Mouse (Mus musculus): ENCODE data around the gene Plk3. TPM values are rescaled to one million over a fixed set of nuclear protein-coding genes. Genes with fewer than 3 reads are reported as not detected.
A peak's percentile ranks its signal among the peaks of the same experiment; 100 is the strongest.
"Not testable (repeated sequence)": the region's sequence is repeated elsewhere in the genome, so short reads cannot be mapped to it uniquely, and the experiment has no call there.

The Plk3 gene
- polyA plus RNA-seq (2015; fragmentation: Nextera tagmentation; extraction: Ambion mirVana) = 3.6 and 3.7 TPM in 2 replicates

- Histone ChIP-seq H3K27ac (peak within 1 kb of the TSS; percentile 42), H3K27me3 (replicated peaks) (peaks cover 10% of the 10 kb centered on the region; the same call in 1 of the 2 replicates), H3K4me1 (replicated peaks) (peaks cover 20% of the 10 kb centered on the region), H3K4me3 (replicated peaks) (peak within 1 kb of the TSS; percentile 81), H3K4me2 (replicated peaks) (peak within 1 kb of the TSS; percentile 96), H3K9ac (peak within 1 kb of the TSS; percentile 85), H3K9me3 (no peaks in the 10 kb centered on the region), H3K36me3 (peaks cover 5% of the 10 kb centered on the region; the same call in 1 of the 2 replicates)
- WGBS = 1% methylated on average over 48 of the region's 48 CpGs
- ATAC-seq = peak; percentile 87
These were observed at the start of gene Plk3 for GRCm38 (mm10) chr4:117133817-117134600. Gene Plk3, minus strand, starts transcription at chr4:117133963.

- ATAC-seq = peak; percentile 73
These were observed 49.0 kb upstream of the Plk3 start for GRCm38 (mm10) chr4:117182759-117183096.

GRCm38 (mm10) chr4:117181863-117182758 is 48.3 kb upstream of the Plk3 start, which contains the start of gene Kif2c:
Gene Kif2c, minus strand, starts transcription at chr4:117182639.
- ATAC-seq = peak; percentile 99
- WGBS = under 1% methylated on average over 42 of the region's 42 CpGs
- H3K4me1 ChIP-seq (replicated peaks) = peaks cover 3% of the 10 kb centered on the region; the same call in 1 of the 2 replicates

More at GRCm38 (mm10) chr4:117182759-117183096, 49.0 kb upstream of the Plk3 start:
- peaks cover 13% of the 10 kb centered on the region for H3K36me3 ChIP-seq
- not testable (repeated sequence) for H3K9ac ChIP-seq; H3K4me1 ChIP-seq (replicated peaks); H3K9me3 ChIP-seq; H3K27me3 ChIP-seq (replicated peaks); H3K27ac ChIP-seq
- peak overlapping the region; percentile 52 for H3K4me2 ChIP-seq (replicated peaks)
- 10% methylated on average over 9 of the region's 9 CpGs for WGBS
- H3K4me3 ChIP-seq (replicated peaks) = peak overlapping the region; percentile 69

GRCm38 (mm10) chr4:117169936-117170335 is 36.2 kb upstream of the Plk3 start:
- ATAC-seq = no peak
- H3K9ac ChIP-seq = no peak overlapping the region

More at GRCm38 (mm10) chr4:117181863-117182758, 48.3 kb upstream of the Plk3 start, which contains the start of gene Kif2c:
- Histone ChIP-seq H3K4me2 (replicated peaks) (peak within 1 kb of the TSS; percentile 79), H3K4me3 (replicated peaks) (peak within 1 kb of the TSS; percentile 69), H3K36me3 (peaks cover 19% of the 10 kb centered on the region), H3K27me3 (replicated peaks) (no peaks in the 10 kb centered on the region), H3K9ac (peak within 1 kb of the TSS; percentile 54), H3K27ac (peak within 1 kb of the TSS; percentile 70), H3K9me3 (no peaks in the 10 kb centered on the region)

GRCm38 (mm10) chr4:117161183-117161582 is 27.4 kb upstream of the Plk3 start:
- Histone ChIP-seq H3K4me1 (replicated peaks) (no peaks in the 10 kb centered on the region), H3K27me3 (replicated peaks) (no peaks in the 10 kb centered on the region), H3K4me2 (replicated peaks) (no peak overlapping the region), H3K4me3 (replicated peaks) (no peak overlapping the region), H3K36me3 (peaks cover 52% of the 10 kb centered on the region), H3K9ac (no peak overlapping the region), H3K9me3 (no peaks in the 10 kb centered on the region), H3K27ac (no peak overlapping the region)
- no peak for ATAC-seq
- 68% methylated on average over 4 of the region's 4 CpGs for WGBS

More at GRCm38 (mm10) chr4:117169936-117170335, 36.2 kb upstream of the Plk3 start:
- Histone ChIP-seq H3K4me1 (replicated peaks) (no peaks in the 10 kb centered on the region), H3K36me3 (peaks cover 65% of the 10 kb centered on the region), H3K27me3 (replicated peaks) (no peaks in the 10 kb centered on the region), H3K27ac (no peak overlapping the region), H3K4me3 (replicated peaks) (no peak overlapping the region), H3K9me3 (no peaks in the 10 kb centered on the region), H3K4me2 (replicated peaks) (no peak overlapping the region)
- WGBS = 75% methylated on average over 5 of the region's 5 CpGs

GRCm38 (mm10) chr4:117159666-117160065 is 25.9 kb upstream of the Plk3 start:
- Histone ChIP-seq H3K4me2 (replicated peaks) (no peak overlapping the region), H3K27ac (no peak overlapping the region), H3K4me1 (replicated peaks) (no peaks in the 10 kb centered on the region), H3K9ac (no peak overlapping the region), H3K27me3 (replicated peaks) (no peaks in the 10 kb centered on the region), H3K4me3 (replicated peaks) (no peak overlapping the region), H3K9me3 (no peaks in the 10 kb centered on the region), H3K36me3 (peaks cover 39% of the 10 kb centered on the region)
- no peak for ATAC-seq
- 78% methylated on average over 10 of the region's 10 CpGs for WGBS

GRCm38 (mm10) chr4:117156372-117156771 is 22.6 kb upstream of the Plk3 start:
- Histone ChIP-seq H3K4me1 (replicated peaks) (peaks cover 12% of the 10 kb centered on the region), H3K27ac (no peak overlapping the region), H3K36me3 (peaks cover 36% of the 10 kb centered on the region), H3K4me2 (replicated peaks) (peak overlapping the region; percentile 73), H3K9ac (0 out of 2 replicates have a peak overlapping the region, but pooled peaks have one; percentile 41), H3K4me3 (replicated peaks) (peak overlapping the region; percentile 61), H3K9me3 (no peaks in the 10 kb centered on the region), H3K27me3 (replicated peaks) (no peaks in the 10 kb centered on the region)
- 26% methylated on average over 6 of the region's 6 CpGs for WGBS
- no peak for ATAC-seq

- H3K4me3 ChIP-seq (replicated peaks) = peak within 1 kb of the TSS; percentile 61
- H3K9ac ChIP-seq = peak within 1 kb of the TSS; percentile 92
- WGBS = under 1% methylated on average over 51 of the region's 52 CpGs
- no peaks in the 10 kb centered on the region for H3K9me3 ChIP-seq
- H3K4me1 ChIP-seq (replicated peaks) = peaks cover 12% of the 10 kb centered on the region
- peaks cover 36% of the 10 kb centered on the region for H3K36me3 ChIP-seq
- H3K4me2 ChIP-seq (replicated peaks) = peak within 1 kb of the TSS; percentile 73
- no peaks in the 10 kb centered on the region for H3K27me3 ChIP-seq (replicated peaks)
- peak; percentile 92 for ATAC-seq
- peak within 1 kb of the TSS; percentile 84 for H3K27ac ChIP-seq
These were observed 22.1 kb upstream of the Plk3 start, which contains the start of gene Rps8 for GRCm38 (mm10) chr4:117155792-117156355. Gene Rps8, minus strand, starts transcription at chr4:117156243.

- Histone ChIP-seq H3K36me3 (peaks cover 38% of the 10 kb centered on the region), H3K4me2 (replicated peaks) (peak overlapping the region; percentile 73), H3K27ac (peak overlapping the region; percentile 84), H3K9me3 (no peaks in the 10 kb centered on the region), H3K27me3 (replicated peaks) (no peaks in the 10 kb centered on the region), H3K9ac (peak overlapping the region; percentile 92), H3K4me1 (replicated peaks) (peaks cover 12% of the 10 kb centered on the region), H3K4me3 (replicated peaks) (peak overlapping the region; percentile 61)
- ATAC-seq = peak; percentile 9; the same call in 1 of the 2 replicates
- WGBS = under 1% methylated on average over 44 of the region's 44 CpGs
These were observed 21.4 kb upstream of the Plk3 start for GRCm38 (mm10) chr4:117155020-117155791.

GRCm38 (mm10) chr4:117152714-117153113 is 19.0 kb upstream of the Plk3 start:
- 0 out of 2 replicates have a peak overlapping the region, but pooled peaks have one; percentile 35 for H3K9ac ChIP-seq
- no peaks in the 10 kb centered on the region for H3K9me3 ChIP-seq
- H3K27me3 ChIP-seq (replicated peaks) = no peaks in the 10 kb centered on the region
- ATAC-seq = no peak
- no peak overlapping the region for H3K27ac ChIP-seq
- H3K4me2 ChIP-seq (replicated peaks) = peak overlapping the region; percentile 73
- 54% methylated on average over 5 of the region's 5 CpGs for WGBS
- peaks cover 12% of the 10 kb centered on the region for H3K4me1 ChIP-seq (replicated peaks)
- peaks cover 33% of the 10 kb centered on the region for H3K36me3 ChIP-seq
- no peak overlapping the region for H3K4me3 ChIP-seq (replicated peaks)

- no peak for ATAC-seq
- H3K27me3 ChIP-seq (replicated peaks) = no peaks in the 10 kb centered on the region
- whole genome bisulfite sequencing = 90% methylated on average over 1 of the region's 1 CpGs
- H3K27ac ChIP-seq = no peak overlapping the region
- H3K9ac ChIP-seq = no peak overlapping the region
- no peak overlapping the region for H3K4me3 ChIP-seq (replicated peaks)
- H3K4me2 ChIP-seq (replicated peaks) = no peak overlapping the region
- H3K9me3 ChIP-seq = no peaks in the 10 kb centered on the region
- H3K36me3 ChIP-seq = peaks cover 33% of the 10 kb centered on the region
- peaks cover 12% of the 10 kb centered on the region for H3K4me1 ChIP-seq (replicated peaks)
These were observed 17.7 kb upstream of the Plk3 start for GRCm38 (mm10) chr4:117151416-117151815.
